Mouse (Mus musculus): ENCODE measurements around the gene Tspan9.

The Tspan9 gene

DNA sequence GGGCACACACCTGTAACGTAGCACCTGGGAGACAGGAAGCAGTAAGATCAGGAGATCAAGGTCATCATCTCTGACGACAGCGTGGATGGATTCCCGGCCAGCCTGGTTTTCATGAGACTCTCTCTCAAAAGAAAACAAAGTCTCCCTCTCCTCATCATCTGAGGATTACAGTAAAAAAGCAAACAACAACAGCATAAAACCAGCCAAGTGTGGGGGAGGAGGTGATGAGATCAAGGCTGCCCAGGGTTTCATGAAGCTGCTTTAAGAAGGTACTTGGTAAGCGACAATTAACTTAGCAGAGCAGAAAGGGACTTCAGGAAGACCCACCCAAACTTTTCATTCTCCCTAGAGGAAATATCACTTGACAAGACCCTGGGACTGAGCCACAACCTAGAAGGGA is 39.5 kb downstream of the Tspan9 start:
- no peak for DNase-seq (ENCODE audit: low read depth, low spot score)

DNA sequence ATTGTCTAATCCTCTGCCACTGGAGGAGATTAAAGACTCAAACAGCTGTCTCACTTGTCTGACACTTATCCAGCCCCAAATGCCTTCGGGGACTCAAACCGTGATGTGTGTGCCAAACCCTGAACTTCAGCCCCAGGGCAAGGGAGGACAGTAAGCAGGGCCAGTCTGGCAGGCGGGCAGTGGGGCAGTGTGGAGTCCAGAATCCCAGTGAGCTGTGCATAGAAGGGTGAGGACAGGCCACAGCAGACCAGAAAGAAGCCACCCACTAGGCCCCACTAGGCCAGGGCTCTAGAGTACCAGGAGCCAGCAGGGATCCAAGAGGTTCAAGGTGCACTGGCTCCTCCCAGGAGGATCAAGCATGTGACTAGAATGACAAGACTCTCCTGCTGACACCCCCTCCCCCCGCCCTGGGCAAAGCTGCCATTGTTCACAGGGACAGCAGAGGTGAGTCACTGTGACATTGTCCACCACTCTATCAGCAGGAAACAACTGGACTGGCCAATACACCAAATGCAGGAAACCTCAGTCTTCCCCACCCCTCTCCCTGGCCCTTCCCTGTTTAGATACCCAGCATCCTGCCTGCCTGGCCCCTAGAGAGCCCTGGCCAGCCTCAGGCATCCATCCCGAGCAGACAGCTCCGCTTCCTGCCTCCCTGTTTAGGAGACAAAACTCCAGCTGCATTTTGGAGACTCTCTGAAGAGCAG is 40.9 kb downstream of the Tspan9 start:
- DNase-seq (ENCODE audit: low read depth, low spot score): peak; percentile 30

DNA sequence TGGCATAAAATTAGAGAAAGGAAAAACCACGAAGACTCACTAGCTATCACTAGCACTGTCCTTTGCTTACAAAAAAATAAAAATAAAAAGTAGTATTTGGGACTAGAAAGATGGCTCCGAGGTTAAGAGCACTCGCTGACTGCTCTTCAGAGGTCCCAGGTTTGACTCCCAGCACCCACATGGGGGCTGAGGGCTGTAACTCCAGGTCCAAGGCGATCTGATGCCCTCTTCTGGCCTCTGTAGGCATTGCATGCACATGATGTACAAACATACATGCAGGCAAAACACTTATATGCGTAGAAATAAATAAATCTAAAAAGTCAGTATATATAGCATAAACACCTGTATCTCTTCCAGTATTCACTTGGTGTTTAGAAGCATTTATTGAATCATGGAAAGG is 43.5 kb downstream of the Tspan9 start:
- no peak for DNase-seq (ENCODE audit: low read depth, low spot score)

DNA sequence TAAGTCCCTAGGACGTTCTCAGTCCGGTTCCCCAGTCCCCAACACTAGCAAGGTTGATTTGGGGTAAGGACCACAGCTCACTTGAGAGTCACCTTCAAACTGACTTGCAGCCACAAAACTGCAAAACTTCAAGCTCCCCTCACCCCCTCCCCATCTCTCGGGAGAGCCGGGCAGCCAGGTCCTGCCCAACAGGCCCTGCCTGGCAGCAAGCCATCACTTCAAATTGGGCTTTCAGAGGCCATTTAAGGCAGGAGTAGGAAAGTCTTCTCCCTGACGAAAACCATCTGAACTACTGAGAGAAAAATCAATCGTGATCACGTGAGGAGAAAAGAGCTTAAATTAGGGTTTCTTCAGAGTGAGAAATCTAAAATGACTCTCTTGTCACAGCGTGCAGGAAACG is 44.2 kb downstream of the Tspan9 start:
- DNase-seq (ENCODE audit: low read depth, low spot score): no peak

DNA sequence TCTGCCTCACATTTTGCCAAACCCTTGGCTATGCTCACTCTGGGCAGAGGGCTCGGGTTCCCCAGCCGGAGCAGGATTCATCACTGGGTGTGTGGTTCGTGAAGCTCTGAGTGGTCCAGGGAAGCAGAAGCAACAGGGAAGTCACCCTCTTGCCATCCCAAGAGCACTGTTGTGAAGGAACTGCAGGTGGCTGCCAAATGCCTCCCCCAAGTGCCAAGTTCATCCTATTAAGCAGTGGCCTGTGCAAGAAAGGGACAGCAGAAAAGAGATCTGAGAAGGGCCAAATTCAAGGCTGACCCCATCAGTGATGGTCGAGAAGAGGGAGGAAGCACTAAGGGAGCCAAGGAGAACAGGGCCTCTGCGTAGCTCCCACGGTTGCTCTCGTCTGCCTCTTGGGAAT is 46.9 kb downstream of the Tspan9 start:
- DNase-seq (ENCODE audit: low read depth, low spot score): no peak

GRCm38 (mm10) chr6:128095906-128096305 is 47.5 kb downstream of the Tspan9 start:
- DNase-seq (ENCODE audit: low read depth, low spot score): no peak

- no peak for DNase-seq (ENCODE audit: low read depth, low spot score)
These were observed 48.3 kb downstream of the Tspan9 start for GRCm38 (mm10) chr6:128095131-128095530.

GRCm38 (mm10) chr6:128093856-128094628 is 49.4 kb downstream of the Tspan9 start:
- no peak for DNase-seq (ENCODE audit: low read depth, low spot score)

GRCm38 (mm10) chr6:128092621-128093020 is 50.8 kb downstream of the Tspan9 start:
- DNase-seq (ENCODE audit: low read depth, low spot score): no peak

DNA sequence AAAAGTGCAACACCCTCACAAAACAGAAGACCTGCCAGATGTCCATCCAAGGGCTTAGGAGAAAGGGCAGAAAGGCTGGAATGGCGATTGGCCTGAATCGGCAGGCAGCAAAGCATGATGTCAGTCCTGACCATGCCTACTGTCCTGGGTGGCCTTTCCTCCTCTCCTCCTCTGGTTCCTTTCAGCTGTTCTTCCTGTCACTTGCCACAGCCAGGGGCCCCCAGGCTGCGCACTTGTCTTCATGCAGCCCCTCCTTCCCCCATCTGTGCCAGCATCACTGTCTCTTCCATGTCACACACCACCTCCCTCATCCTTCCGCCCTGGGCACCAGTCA is 51.6 kb downstream of the Tspan9 start:
- no peak for DNase-seq (ENCODE audit: low read depth, low spot score)

GRCm38 (mm10) chr6:128090985-128091832 is 52.2 kb downstream of the Tspan9 start:
- peak; percentile 56 for DNase-seq (ENCODE audit: low read depth, low spot score)

GRCm38 (mm10) chr6:128089770-128090702 is 53.4 kb downstream of the Tspan9 start:
- peak; percentile 80 for DNase-seq (ENCODE audit: low read depth, low spot score)

- no peak for DNase-seq (ENCODE audit: low read depth, low spot score)
These were observed 54.5 kb downstream of the Tspan9 start for GRCm38 (mm10) chr6:128088746-128089523.

DNA sequence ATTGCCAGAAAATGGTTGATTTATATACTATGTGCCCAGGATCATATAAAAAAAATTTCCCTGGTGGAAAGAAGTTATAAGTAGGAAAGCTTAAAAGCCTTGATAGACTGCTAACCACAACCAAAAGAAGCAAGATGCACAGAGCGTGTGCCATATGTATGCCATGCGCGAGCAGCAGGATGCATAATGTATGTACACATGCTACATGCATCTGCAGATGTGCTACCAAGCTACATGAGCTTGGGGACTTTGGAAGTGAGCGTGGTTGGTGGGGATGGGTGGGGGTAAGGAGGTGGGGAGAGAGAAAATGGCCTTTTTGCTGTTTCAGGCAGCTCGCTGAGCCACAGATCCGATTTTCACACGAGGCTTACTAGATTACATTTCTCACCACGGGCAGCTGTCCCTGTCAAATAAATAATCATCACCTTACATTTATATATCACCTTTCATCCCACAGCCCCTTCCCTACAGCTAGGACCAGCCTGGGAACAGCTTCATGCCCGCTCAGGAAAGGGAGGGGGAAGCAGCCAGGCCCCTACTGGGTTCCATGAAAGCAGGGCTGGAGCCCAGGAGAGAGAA is 57.8 kb downstream of the Tspan9 start:
- DNase-seq (ENCODE audit: low read depth, low spot score): no peak

DNA sequence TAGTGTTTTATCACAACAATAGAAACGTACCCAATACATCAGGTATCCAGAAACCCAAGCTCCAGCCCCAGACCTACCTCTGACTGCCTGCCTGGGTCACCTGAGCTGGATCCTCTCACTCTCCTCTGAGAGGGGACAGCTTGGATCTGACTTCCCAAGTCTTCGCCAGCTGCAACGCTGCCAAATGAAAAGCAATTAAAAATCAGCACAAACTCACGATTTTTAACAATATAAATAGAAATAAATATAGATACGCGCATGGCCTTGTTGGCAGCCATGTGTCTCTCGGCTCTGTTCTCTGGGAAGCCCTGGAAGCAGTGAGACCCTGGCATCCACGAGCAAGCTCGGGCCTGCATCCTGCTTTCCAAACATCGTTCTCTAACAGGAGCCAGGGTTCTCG is 60.1 kb downstream of the Tspan9 start:
- no peak for DNase-seq (ENCODE audit: low read depth, low spot score)

DNA sequence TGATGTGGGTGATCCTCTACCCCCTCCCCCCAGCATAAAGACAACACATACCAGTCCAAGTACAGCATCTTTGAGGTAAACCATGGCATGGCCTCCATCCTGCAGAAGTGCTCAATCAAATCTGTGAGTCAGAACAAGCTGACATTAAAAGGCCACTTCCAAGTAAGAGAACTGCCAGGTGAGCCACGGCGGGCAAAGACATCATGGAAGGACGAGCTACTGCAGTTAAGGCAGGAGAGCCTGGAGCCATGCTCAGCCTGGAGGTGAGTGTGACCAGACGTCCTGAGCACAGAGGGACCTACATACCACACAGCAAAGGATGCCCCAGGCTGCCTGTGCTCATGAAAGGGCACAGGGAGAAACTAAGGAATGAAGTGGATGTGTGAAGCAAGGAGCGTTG is 61.6 kb downstream of the Tspan9 start:
- DNase-seq (ENCODE audit: low read depth, low spot score): no peak

DNA sequence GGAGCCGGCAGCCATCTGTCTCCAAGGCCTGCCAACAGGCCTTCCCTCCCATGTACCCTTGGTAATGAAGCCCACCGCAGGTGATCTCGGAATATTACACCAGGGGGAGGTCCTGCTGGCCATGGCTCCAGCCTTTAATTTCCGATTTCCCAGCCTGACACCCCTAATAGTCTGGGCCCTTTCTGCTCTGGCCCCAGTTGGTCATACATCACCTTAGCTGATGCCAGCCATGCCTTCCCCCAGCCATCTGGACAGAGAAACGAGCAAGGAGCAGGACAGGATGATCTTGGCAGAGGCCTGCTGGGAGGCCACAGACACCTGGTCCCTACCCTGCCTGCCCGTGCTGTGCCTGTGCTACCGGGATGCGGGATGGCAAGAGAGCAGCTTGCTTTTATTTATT is 62.1 kb downstream of the Tspan9 start:
- no peak for DNase-seq (ENCODE audit: low read depth, low spot score)

GRCm38 (mm10) chr6:128079576-128080224 is 63.7 kb downstream of the Tspan9 start:
- no peak for DNase-seq (ENCODE audit: low read depth, low spot score)

DNA sequence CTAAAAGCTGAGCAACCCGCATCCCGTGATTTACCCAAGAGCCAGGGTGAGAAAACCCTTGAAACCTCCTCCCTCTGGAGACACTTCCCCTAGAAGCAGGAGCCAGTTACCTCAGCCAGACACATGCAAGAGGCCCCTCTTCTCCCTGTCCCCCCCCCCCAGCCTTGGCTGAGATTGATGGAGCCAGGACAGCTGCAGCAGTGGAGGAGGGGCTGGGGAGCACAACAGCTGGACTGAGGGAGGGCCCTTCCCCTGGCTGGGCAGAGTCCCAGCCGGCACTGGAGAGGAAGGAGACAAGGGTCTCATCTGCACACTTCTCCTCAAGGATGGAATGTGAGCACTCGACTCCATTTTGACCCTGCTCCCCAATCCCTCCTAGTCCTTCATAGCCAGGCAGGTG is 64.9 kb downstream of the Tspan9 start:
- DNase-seq (ENCODE audit: low read depth, low spot score): no peak
